Mouse (Mus musculus) right cerebral cortex, postnatal 36 days (tissue): ENCODE data around the gene D630003M21Rik.

Source experiments
- DNase-seq, 2 experiments: peaks; one replicate each; pipeline ENCODE4 v3.0.0; 2022; ENCODE audit warnings: low spot score in 2 of 2, mixed read lengths in 1 of 2

Gene D630003M21Rik

GRCm38 (mm10) chr2:158197971-158198370 lies 31.1 kb downstream of the D630003M21Rik start:
- DNase-seq: no peak

- no peak for DNase-seq
These were observed 33.9 kb downstream of the D630003M21Rik start for GRCm38 (mm10) chr2:158194945-158195640.

GRCm38 (mm10) chr2:158193611-158194336 lies 35.2 kb downstream of the D630003M21Rik start:
- DNase-seq: no peak

GRCm38 (mm10) chr2:158191098-158191497 lies 37.9 kb downstream of the D630003M21Rik start:
- peak in 1 of 2 experiments; percentile 25 for DNase-seq

- DNase-seq: no peak
These were observed 39.6 kb downstream of the D630003M21Rik start for GRCm38 (mm10) chr2:158189451-158189850.

- no peak for DNase-seq
These were observed 42.7 kb downstream of the D630003M21Rik start for GRCm38 (mm10) chr2:158186206-158186871.

GRCm38 (mm10) chr2:158183266-158183665 lies 45.8 kb downstream of the D630003M21Rik start:
- DNase-seq: no peak

- DNase-seq: no peak
These were observed 47.1 kb downstream of the D630003M21Rik start for GRCm38 (mm10) chr2:158181932-158182331.

- no peak for DNase-seq
These were observed 48.2 kb downstream of the D630003M21Rik start for GRCm38 (mm10) chr2:158180797-158181196.

- DNase-seq: no peak
These were observed 49.5 kb downstream of the D630003M21Rik start for GRCm38 (mm10) chr2:158179370-158180111.

- DNase-seq: no peak
These were observed 50.2 kb downstream of the D630003M21Rik start for GRCm38 (mm10) chr2:158178696-158179369.

- DNase-seq: no peak
These were observed 50.9 kb downstream of the D630003M21Rik start for GRCm38 (mm10) chr2:158178139-158178538.

GRCm38 (mm10) chr2:158177574-158177973 lies 51.4 kb downstream of the D630003M21Rik start:
- DNase-seq: no peak

GRCm38 (mm10) chr2:158176763-158177162 lies 52.3 kb downstream of the D630003M21Rik start:
- no peak for DNase-seq

GRCm38 (mm10) chr2:158175433-158175832 lies 53.6 kb downstream of the D630003M21Rik start:
- no peak for DNase-seq

GRCm38 (mm10) chr2:158174958-158175357 lies 54.1 kb downstream of the D630003M21Rik start:
- no peak for DNase-seq

- no peak for DNase-seq
These were observed 54.6 kb downstream of the D630003M21Rik start for GRCm38 (mm10) chr2:158174438-158174837.

- no peak for DNase-seq
These were observed 58.6 kb downstream of the D630003M21Rik start for GRCm38 (mm10) chr2:158170394-158170793.

GRCm38 (mm10) chr2:158169771-158170170 lies 59.3 kb downstream of the D630003M21Rik start:
- DNase-seq: no peak

GRCm38 (mm10) chr2:158169351-158169750 lies 59.7 kb downstream of the D630003M21Rik start:
- no peak for DNase-seq

GRCm38 (mm10) chr2:158168741-158169211 lies 60.2 kb downstream of the D630003M21Rik start:
- no peak for DNase-seq
